Mouse (Mus musculus) cerebellum, adult (tissue): ENCODE measurements around the gene Kcnj1.

Experiments
- ATAC-seq: cut with Nextera tagmentation; 2 replicates; pipeline ENCODE4 v1.9.2; 2017; ENCODE audit warnings: mild to moderate bottlenecking, moderate library complexity, mixed read lengths; ENCODE audit not compliant: insufficient number of reproducible peaks, low FRiP score, low TSS enrichment

Kcnj1 gene

GRCm38 (mm10) chr9:32392716-32393115 lies 20.4 kb downstream of the Kcnj1 start:
- no peak for ATAC-seq

GRCm38 (mm10) chr9:32394761-32395161 lies 22.5 kb downstream of the Kcnj1 start:
- ATAC-seq: no peak

GRCm38 (mm10) chr9:32400212-32400611 lies 27.9 kb downstream of the Kcnj1 start:
- ATAC-seq: no peak

GRCm38 (mm10) chr9:32400662-32401161 lies 28.4 kb downstream of the Kcnj1 start:
- no peak for ATAC-seq

GRCm38 (mm10) chr9:32405191-32405925 lies 33.1 kb downstream of the Kcnj1 start:
- peak; percentile 31; the same call in 1 of the 2 replicates for ATAC-seq

GRCm38 (mm10) chr9:32408730-32409059 lies 36.4 kb downstream of the Kcnj1 start:
- no peak for ATAC-seq

- ATAC-seq: no peak
Measured at GRCm38 (mm10) chr9:32409060-32409961, 37.0 kb downstream of the Kcnj1 start.

GRCm38 (mm10) chr9:32410671-32411070 lies 38.4 kb downstream of the Kcnj1 start:
- ATAC-seq: no peak

- ATAC-seq: no peak
Measured at GRCm38 (mm10) chr9:32411507-32411906, 39.2 kb downstream of the Kcnj1 start.

GRCm38 (mm10) chr9:32412836-32413580 lies 40.7 kb downstream of the Kcnj1 start:
- no peak for ATAC-seq

GRCm38 (mm10) chr9:32414956-32415355 lies 42.7 kb downstream of the Kcnj1 start:
- ATAC-seq: no peak

- no peak for ATAC-seq
Measured at GRCm38 (mm10) chr9:32415952-32416351, 43.7 kb downstream of the Kcnj1 start.

GRCm38 (mm10) chr9:32417466-32418116 lies 45.3 kb downstream of the Kcnj1 start:
- no peak for ATAC-seq

- ATAC-seq: no peak
Measured at GRCm38 (mm10) chr9:32420711-32421110, 48.4 kb downstream of the Kcnj1 start.

GRCm38 (mm10) chr9:32425321-32425720 lies 53.0 kb downstream of the Kcnj1 start:
- no peak for ATAC-seq

- no peak for ATAC-seq
Measured at GRCm38 (mm10) chr9:32431061-32431460, 58.8 kb downstream of the Kcnj1 start.

- ATAC-seq: no peak; the same call in 1 of the 2 replicates
Measured at GRCm38 (mm10) chr9:32434241-32435213, 62.2 kb downstream of the Kcnj1 start.

- no peak for ATAC-seq
Measured at GRCm38 (mm10) chr9:32443115-32443514, 70.8 kb downstream of the Kcnj1 start.

- no peak for ATAC-seq
Measured at GRCm38 (mm10) chr9:32443817-32444216, 71.5 kb downstream of the Kcnj1 start.
